Mouse (Mus musculus) G1E-ER4 (cell line): ENCODE data around the gene Aspscr1. TPM values are rescaled to one million over a fixed set of nuclear protein-coding genes. Genes with fewer than 3 reads are reported as not detected.

ENCODE experiments used
- GATA1 ChIP-seq: IDR thresholded peaks from one replicate; pipeline ENCODE4 v1.8.0; 2012; ENCODE audit warnings: low read length, inconsistent platforms
- polyA plus RNA-seq: library from polyadenylated mRNA; stranded (reverse); fragments of >175 nt; gene quantifications from 2 replicates; pipeline ENCODE4 v1.2.3, GENCODE M21; 2012

Aspscr1 gene
- polyA plus RNA-seq, 1 experiment = 275 TPM

DNA sequence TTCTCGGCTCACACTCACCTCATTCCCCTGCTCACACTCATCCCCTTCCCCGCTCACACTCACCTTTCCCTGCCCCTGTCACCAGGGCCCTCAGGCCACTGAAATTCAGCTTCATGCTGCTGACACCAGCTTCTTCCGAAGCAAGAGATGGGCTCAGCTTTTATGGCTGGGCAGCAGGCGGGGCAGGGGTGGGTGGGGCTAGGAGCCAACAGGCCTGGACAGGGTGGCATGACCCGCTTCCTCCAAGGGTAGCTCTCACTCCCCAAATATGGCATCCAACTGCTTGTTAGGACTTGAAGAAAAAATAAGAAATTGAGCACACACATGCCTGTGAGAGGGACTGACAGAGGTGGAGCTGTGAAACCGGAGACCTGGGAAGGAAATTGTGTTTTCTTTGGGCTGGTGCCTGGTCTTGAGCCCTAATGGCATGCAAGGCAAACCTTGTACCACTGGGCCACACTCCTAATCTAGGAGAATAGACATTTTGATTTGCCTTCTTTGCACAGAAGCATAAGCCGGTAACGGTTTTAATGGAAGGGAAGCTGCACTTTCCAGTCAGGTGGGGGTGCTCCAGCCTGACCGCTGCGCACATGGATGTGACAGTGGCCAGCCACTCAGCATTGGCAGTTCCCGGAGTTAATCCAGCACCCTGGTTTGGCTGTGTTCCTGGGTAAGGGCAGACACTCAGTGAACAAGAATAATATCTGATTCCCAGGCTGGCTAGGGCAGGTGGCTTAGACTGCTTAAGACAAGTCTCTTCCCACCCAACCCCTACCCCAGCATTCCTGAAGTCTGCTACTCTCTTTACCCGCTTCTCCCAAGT is 59.3 kb downstream of the Aspscr1 start, which contains the start of gene Cbr2:
Gene Cbr2, minus strand, starts transcription at position 257 of the 823 bp plus-strand sequence.
- no peak for TF ChIP-seq GATA1

DNA sequence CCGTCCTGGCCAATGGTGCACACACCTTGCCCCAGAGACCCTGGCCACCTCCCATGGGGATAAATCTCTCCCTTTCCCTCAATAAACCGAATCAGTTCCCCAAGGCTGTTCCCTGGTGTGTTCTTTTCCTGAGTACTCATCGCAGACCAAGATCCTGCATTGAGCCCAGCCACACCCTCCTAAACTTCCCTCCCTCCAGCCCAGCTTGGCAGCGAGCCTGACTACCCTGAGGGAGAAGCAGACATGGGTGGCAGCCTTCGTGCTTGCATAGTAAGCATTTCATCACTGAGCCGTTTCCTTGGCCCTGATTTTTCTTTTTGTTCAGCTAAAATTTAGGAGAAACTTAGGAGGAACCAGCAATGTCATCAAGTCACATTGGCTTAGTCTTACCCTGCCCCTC is 60.7 kb downstream of the Aspscr1 start:
- no peak for TF ChIP-seq GATA1

DNA sequence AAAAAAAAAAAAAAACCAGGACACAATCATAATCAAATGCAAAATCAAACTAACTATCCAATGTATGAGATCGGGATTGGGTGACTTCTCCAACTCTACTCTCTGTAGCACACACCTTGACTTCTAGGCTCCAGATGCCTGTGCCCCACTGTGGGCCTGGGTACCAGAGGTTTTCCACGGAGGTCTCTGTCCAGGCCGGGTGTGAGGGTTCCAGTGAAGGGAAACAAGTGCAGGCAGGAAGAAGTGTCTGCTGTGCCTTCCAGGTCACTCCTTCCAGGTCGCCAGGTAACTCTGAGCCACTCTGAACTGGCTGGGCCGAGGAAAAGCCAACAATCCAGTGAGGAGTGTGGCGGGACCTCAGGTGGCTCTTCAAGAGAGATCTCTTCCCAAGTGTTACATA is 63.7 kb downstream of the Aspscr1 start:
- no peak for TF ChIP-seq GATA1

DNA sequence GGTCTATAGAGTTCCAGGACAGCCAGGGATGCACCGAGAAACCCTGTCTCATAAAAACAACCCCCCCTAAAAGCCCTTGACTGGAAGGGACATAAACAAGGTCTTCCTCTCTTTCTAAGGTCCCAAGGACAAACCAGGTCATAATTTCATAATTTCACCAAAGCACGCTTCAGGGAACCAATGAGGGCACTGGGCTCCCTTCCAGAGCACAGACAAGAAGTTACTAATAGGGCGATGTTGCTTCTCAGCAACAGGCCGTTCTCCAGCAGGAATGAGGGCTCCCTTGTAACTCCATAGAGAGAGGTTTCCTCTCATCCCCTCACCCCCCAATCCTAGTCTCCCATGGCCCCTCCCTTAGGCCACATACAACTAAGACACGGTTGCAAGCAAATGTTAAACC is 68.2 kb downstream of the Aspscr1 start:
- TF ChIP-seq GATA1 = no peak

DNA sequence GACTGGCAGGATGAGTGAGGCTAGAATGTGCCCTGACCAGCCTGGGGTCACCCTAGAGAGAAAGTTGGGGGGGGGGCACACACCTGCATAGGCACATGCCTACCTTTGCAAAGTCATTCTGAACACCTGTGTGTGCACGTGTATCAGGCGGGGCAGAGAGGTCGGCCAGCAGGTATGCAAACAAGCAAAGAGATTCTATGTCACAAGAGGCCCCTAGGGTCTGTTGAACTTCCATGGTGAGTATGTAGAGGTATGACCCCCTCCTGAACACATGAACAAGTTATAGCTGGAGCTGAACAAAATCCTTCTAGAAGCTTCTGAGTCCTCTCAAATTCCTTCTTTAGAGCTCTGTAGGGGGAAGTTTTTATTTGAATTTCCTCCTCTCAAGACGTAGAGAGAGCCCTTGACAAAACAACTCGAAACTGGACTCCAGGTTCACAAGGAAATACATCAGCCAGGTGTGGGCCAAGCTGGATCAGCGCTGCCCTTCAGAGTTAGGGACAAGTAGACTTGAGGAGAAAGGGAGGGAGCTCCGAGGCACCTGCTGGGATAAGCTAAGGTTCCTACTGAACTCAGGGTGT is 71.4 kb downstream of the Aspscr1 start:
- no peak for TF ChIP-seq GATA1

DNA sequence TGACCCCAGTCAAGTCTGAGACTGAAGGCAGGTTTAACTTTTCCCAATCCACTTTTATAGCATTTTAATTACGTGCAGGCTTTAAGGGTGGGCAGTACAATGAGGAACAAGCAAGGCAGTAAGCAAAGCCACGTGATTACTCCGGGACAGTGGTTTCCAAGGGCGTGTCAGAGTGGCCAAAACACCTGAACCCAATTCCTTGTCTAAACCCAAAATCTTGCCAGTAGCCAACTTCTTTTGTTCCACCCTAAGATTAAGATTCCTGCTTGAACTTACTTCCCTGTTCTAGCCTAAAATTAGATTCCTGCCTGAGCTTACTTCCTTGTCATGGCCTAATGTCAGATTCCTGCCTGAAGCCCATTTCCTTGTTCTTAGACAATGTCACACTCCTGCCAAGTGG is 75.2 kb downstream of the Aspscr1 start:
- TF ChIP-seq GATA1 = no peak

DNA sequence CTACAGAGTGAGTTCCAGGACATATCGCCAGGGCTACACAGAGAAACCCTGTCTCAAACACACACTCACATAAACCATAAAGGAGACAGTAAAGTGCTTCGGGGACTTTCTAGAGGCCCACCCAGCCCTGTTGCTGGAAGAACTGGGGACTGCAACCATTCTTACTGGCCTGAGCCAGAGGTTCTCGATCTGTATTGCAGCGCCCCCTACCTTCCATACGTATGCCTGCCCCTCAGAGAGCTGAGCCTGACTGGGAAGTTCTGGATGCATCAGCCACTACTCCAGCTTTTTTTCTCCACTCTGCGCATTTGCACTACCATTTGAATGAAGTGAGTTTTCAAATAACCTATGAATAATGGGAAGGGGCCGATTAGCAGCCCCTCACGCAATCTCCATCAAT is 76.7 kb downstream of the Aspscr1 start:
- no peak for TF ChIP-seq GATA1

DNA sequence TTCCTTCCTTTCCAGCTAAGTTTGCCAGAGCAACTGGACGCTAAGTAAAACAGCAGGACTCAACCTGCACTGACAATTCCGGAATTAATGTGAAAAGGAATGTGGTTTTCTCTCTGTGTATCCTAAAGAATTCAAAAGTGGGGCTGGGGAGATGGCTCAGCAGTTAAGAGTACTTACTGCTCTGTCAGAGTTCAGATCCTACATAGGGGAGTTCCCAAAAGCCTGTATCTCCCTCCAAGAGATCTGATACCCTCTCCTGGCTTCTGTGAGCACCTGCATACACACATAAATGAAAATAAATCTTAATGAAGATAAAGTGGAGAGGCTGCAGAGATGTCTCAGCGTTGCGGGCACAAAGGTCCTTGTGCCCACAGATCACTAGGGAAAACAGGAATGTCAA is 78.8 kb downstream of the Aspscr1 start:
- no peak for TF ChIP-seq GATA1

Other genes starting within 250 kb of the Aspscr1 start
- 55.2 and 115 TPM in 2 replicates for gene Nploc4, start 235.3 kb upstream of the Aspscr1 start, polyA plus RNA-seq
- gene Tspan10, start 230.3 kb upstream of the Aspscr1 start, polyA plus RNA-seq = not detected in 2 replicates
- 0.17 and 0.31 TPM in 2 replicates for gene Pde6g, start 219.5 kb upstream of the Aspscr1 start, polyA plus RNA-seq
- gene Oxld1, start 214.9 kb upstream of the Aspscr1 start, polyA plus RNA-seq = 20.5 and 22.7 TPM in 2 replicates
- 50.2 and 76.0 TPM in 2 replicates for gene Ccdc137, start 214.9 kb upstream of the Aspscr1 start, polyA plus RNA-seq
- gene Arl16, start 205.4 kb upstream of the Aspscr1 start, polyA plus RNA-seq = 26.9 and 44.9 TPM in 2 replicates
- 600 and 743 TPM in 2 replicates for gene Mrpl12, start 188.4 kb upstream of the Aspscr1 start, polyA plus RNA-seq
- 74.6 and 83.7 TPM in 2 replicates for gene Slc25a10, start 181.1 kb upstream of the Aspscr1 start, polyA plus RNA-seq
- gene Gcgr, start 142.3 kb upstream of the Aspscr1 start, polyA plus RNA-seq = not detected in 2 replicates
- 170 and 215 TPM in 2 replicates for gene Mcrip1, start 123.2 kb upstream of the Aspscr1 start, polyA plus RNA-seq
- not detected in 2 replicates for gene Ppp1r27, start 121.8 kb upstream of the Aspscr1 start, polyA plus RNA-seq
- gene P4hb, start 99.7 kb upstream of the Aspscr1 start, polyA plus RNA-seq = 559 and 642 TPM in 2 replicates
- gene Arhgdia, start 91.3 kb upstream of the Aspscr1 start, polyA plus RNA-seq = 1,177 and 1,217 TPM in 2 replicates
- gene Alyref, start 74.6 kb upstream of the Aspscr1 start, polyA plus RNA-seq = 539 and 588 TPM in 2 replicates
- gene Anapc11, start 74.6 kb upstream of the Aspscr1 start, polyA plus RNA-seq = 200 and 289 TPM in 2 replicates
- 1.7 and 2.3 TPM in 2 replicates for gene Npb, start 64.5 kb upstream of the Aspscr1 start, polyA plus RNA-seq
- 149 and 196 TPM in 2 replicates for gene Pcyt2, start 55.0 kb upstream of the Aspscr1 start, polyA plus RNA-seq
- 108 and 170 TPM in 2 replicates for gene Sirt7, start 47.7 kb upstream of the Aspscr1 start, polyA plus RNA-seq
- 44.0 and 52.0 TPM in 2 replicates for gene Mafg, start 39.4 kb upstream of the Aspscr1 start, polyA plus RNA-seq
- 1.8 and 3.2 TPM in 2 replicates for gene Pycr1, start 29.2 kb upstream of the Aspscr1 start, polyA plus RNA-seq
- gene Myadml2, start 24.8 kb upstream of the Aspscr1 start, polyA plus RNA-seq = not detected in 2 replicates
- gene Notum, start 11.8 kb upstream of the Aspscr1 start, polyA plus RNA-seq = not detected in 2 replicates
- gene Cenpx, start 40.8 kb downstream of the Aspscr1 start, polyA plus RNA-seq = 42.0 and 251 TPM in 2 replicates
- 28.7 and 33.4 TPM in 2 replicates for gene Lrrc45, start 41.0 kb downstream of the Aspscr1 start, polyA plus RNA-seq
- gene Rac3, start 48.5 kb downstream of the Aspscr1 start, polyA plus RNA-seq = 1.6 and 2.7 TPM in 2 replicates
- 28.9 and 50.8 TPM in 2 replicates for gene Dcxr, start 54.3 kb downstream of the Aspscr1 start, polyA plus RNA-seq
- not detected in 2 replicates for gene Cbr2, start 59.1 kb downstream of the Aspscr1 start, polyA plus RNA-seq
- 2,256 and 2,629 TPM in 2 replicates for gene Hmga1b, start 89.8 kb downstream of the Aspscr1 start, polyA plus RNA-seq
- gene Rfng, start 111.2 kb downstream of the Aspscr1 start, polyA plus RNA-seq = 50.0 and 86.3 TPM in 2 replicates
- gene Gps1, start 111.3 kb downstream of the Aspscr1 start, polyA plus RNA-seq = 73.2 and 84.7 TPM in 2 replicates
- gene Dus1l, start 123.4 kb downstream of the Aspscr1 start, polyA plus RNA-seq = 184 and 189 TPM in 2 replicates
- gene Fasn, start 151.6 kb downstream of the Aspscr1 start, polyA plus RNA-seq = 420 and 762 TPM in 2 replicates